Comparison of ENCODE assay signal across 22 mouse cellular contexts in the genomic region with DNA sequence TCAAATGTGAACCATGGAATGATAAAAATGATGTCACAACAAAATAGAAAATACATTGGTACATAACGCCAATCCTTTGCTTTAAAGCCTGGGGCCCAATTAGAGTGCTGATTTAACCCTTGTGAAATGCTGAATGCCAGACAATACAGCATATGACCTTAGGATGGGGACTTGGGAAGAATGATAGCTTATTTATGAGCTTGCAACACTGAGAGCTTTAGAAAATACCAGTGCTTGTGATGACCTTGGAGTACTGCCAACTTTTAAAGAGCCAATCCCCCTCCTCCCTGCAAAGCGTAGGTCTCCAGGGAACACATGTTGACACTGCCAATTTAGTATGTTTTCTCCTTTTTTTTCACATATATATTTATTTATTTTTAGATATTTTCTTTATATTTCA. TPM values are rescaled to one million over a fixed set of nuclear protein-coding genes. Genes with fewer than 3 reads are reported as not detected.
DNase-seq lines count a peak whose midpoint lies in the region; ATAC-seq and TF ChIP-seq lines count a peak whose summit lies in the region.
"Had no signal": no experiment of that assay in that cellular context is flagged by ENCODE, and none has a peak within 500 bp of the region (broad histone marks: within the 10 kb centered on the region; RNA-seq: fewer than 3 reads in every experiment).

No protein-coding gene starts in this region.

- no peaks in the 10 kb centered on the region for H3K9me3 ChIP-seq in forebrain, embryonic 14.5 days (replicated peaks; ENCODE audit: control insufficient read depth, low read length)
- H3K9me3 ChIP-seq in forebrain, embryonic 13.5 days (replicated peaks), result no peaks in the 10 kb centered on the region
- no peaks in the 10 kb centered on the region for H3K9me3 ChIP-seq in lung, embryonic 15.5 days
- no peaks in the 10 kb centered on the region for H3K9me3 ChIP-seq in stomach, embryonic 15.5 days
- no peaks in the 10 kb centered on the region for H3K9me3 ChIP-seq in stomach, postnatal 0 days (ENCODE audit: control insufficient read depth, low read length)
- H3K9me3 ChIP-seq: embryonic facial prominence, embryonic 13.5 days; hindbrain, embryonic 10.5 days; megakaryocyte, embryonic 14.5 days had no signal

- no peak overlapping the region for H3K27ac ChIP-seq in forebrain, embryonic 14.5 days (ENCODE audit: low read depth, low read length)
- H3K27ac ChIP-seq in forebrain, embryonic 13.5 days, result no peak overlapping the region
- no peak overlapping the region for H3K27ac ChIP-seq in lung, embryonic 15.5 days
- no peak overlapping the region for H3K27ac ChIP-seq in stomach, embryonic 15.5 days
- H3K27ac ChIP-seq in stomach, postnatal 0 days (replicated peaks), result no peak overlapping the region
- H3K27ac ChIP-seq: embryonic facial prominence, embryonic 13.5 days; hindbrain, embryonic 10.5 days; hindbrain, postnatal 0 days; layer of hippocampus, adult 2 months had no signal

- no peaks in the 10 kb centered on the region for H3K4me1 ChIP-seq in forebrain, embryonic 14.5 days (ENCODE audit: control insufficient read depth, insufficient read depth, low read length)
- no peaks in the 10 kb centered on the region for H3K4me1 ChIP-seq in forebrain, embryonic 13.5 days
- no peaks in the 10 kb centered on the region for H3K4me1 ChIP-seq in lung, embryonic 15.5 days
- no peaks in the 10 kb centered on the region for H3K4me1 ChIP-seq in stomach, embryonic 15.5 days
- no peaks in the 10 kb centered on the region for H3K4me1 ChIP-seq in stomach, postnatal 0 days (replicated peaks; ENCODE audit: control insufficient read depth, insufficient read depth)
- H3K4me1 ChIP-seq: embryonic facial prominence, embryonic 13.5 days; hindbrain, embryonic 10.5 days had no signal

- ATAC-seq in forebrain, embryonic 14.5 days, result no peak
- no peak for ATAC-seq in forebrain, embryonic 13.5 days
- peak; percentile 35; the same call in 1 of the 2 replicates for ATAC-seq in lung, embryonic 15.5 days (ENCODE audit: borderline replicate concordance, extremely low read depth, low FRiP score, low TSS enrichment)
- peak; percentile 27; the same call in 1 of the 2 replicates for ATAC-seq in stomach, embryonic 15.5 days (ENCODE audit: insufficient read depth, low FRiP score, low read depth)
- ATAC-seq in stomach, postnatal 0 days (ENCODE audit: low FRiP score, low TSS enrichment), result no peak
- ATAC-seq: hindbrain, postnatal 0 days; intestine, postnatal 0 days; midbrain, embryonic 16.5 days had no signal

- H3K4me3 ChIP-seq in forebrain, embryonic 14.5 days (ENCODE audit: low read depth, low read length), result no peak overlapping the region
- H3K4me3 ChIP-seq in forebrain, embryonic 13.5 days, result no peak overlapping the region
- H3K4me3 ChIP-seq in lung, embryonic 15.5 days, result no peak overlapping the region
- no peak overlapping the region for H3K4me3 ChIP-seq in stomach, embryonic 15.5 days (replicated peaks)
- no peak overlapping the region for H3K4me3 ChIP-seq in stomach, postnatal 0 days (ENCODE audit: low read depth, low read length)
- H3K4me3 ChIP-seq: embryonic facial prominence, embryonic 13.5 days; hindbrain, embryonic 10.5 days; layer of hippocampus, adult 2 months; megakaryocyte, embryonic 14.5 days had no signal

- TF ChIP-seq CTCF in stomach, postnatal 0 days (IDR thresholded peaks at IDR 0.05; ENCODE audit: low read depth), result no peak

- DNase-seq in forebrain, embryonic 14.5 days (ENCODE audit: low spot score), result peak; percentile 42
- no peak for DNase-seq in lung, adult 18-20 months
- DNase-seq in stomach, postnatal 0 days (ENCODE audit: low spot score), result no peak
- DNase-seq in gonadal fat pad, adult 2 months (ENCODE audit: low read depth), result peak; percentile 85
- no peak for DNase-seq in layer of hippocampus, adult 9-11 months
- DNase-seq: cerebellum, adult 11-12 months; cerebellum, postnatal 14 days; gastrocnemius, postnatal 10 days; left cerebral cortex, postnatal 4 days; liver; thymus, postnatal 25 days had no signal

- no peaks in the 10 kb centered on the region for H3K27me3 ChIP-seq in forebrain, embryonic 14.5 days (replicated peaks; ENCODE audit: control insufficient read depth, insufficient read depth, low read length)
- H3K27me3 ChIP-seq in forebrain, embryonic 13.5 days, result no peaks in the 10 kb centered on the region
- no peaks in the 10 kb centered on the region for H3K27me3 ChIP-seq in lung, embryonic 15.5 days
- H3K27me3 ChIP-seq in stomach, embryonic 15.5 days (replicated peaks), result no peaks in the 10 kb centered on the region
- no peaks in the 10 kb centered on the region for H3K27me3 ChIP-seq in stomach, postnatal 0 days (ENCODE audit: control insufficient read depth, insufficient read depth, low read length)
- H3K27me3 ChIP-seq: CH12.LX; embryonic facial prominence, embryonic 13.5 days; megakaryocyte, embryonic 14.5 days had no signal

- TF ChIP-seq EP300 in stomach, postnatal 0 days (optimal IDR thresholded peaks at IDR 0.05), result no peak

- no peak overlapping the region for H3K9ac ChIP-seq in forebrain, embryonic 14.5 days (ENCODE audit: low read length)
- no peak overlapping the region for H3K9ac ChIP-seq in forebrain, embryonic 13.5 days
- no peak overlapping the region for H3K9ac ChIP-seq in lung, embryonic 15.5 days
- H3K9ac ChIP-seq in stomach, embryonic 15.5 days, result no peak overlapping the region
- no peak overlapping the region for H3K9ac ChIP-seq in stomach, postnatal 0 days (ENCODE audit: low read length)
- H3K9ac ChIP-seq: embryonic facial prominence, embryonic 13.5 days had no signal

- 76% methylated on average over 2 of the region's 2 CpGs for WGBS in forebrain, embryonic 14.5 days
- WGBS in forebrain, embryonic 13.5 days, result 73% methylated on average over 2 of the region's 2 CpGs
- 52% methylated on average over 2 of the region's 2 CpGs for WGBS in lung, embryonic 15.5 days
- 67% methylated on average over 2 of the region's 2 CpGs for WGBS in stomach, embryonic 15.5 days
- WGBS in stomach, postnatal 0 days, result 70% methylated on average over 2 of the region's 2 CpGs

- peaks cover 87% of the 10 kb centered on the region for H3K36me3 ChIP-seq in forebrain, embryonic 14.5 days (ENCODE audit: control insufficient read depth, insufficient read depth, low read length)
- peaks cover 91% of the 10 kb centered on the region for H3K36me3 ChIP-seq in forebrain, embryonic 13.5 days (ENCODE audit: poor library complexity, severe bottlenecking)
- peaks cover 59% of the 10 kb centered on the region for H3K36me3 ChIP-seq in lung, embryonic 15.5 days
- peaks cover 12% of the 10 kb centered on the region; the same call in 1 of the 2 replicates for H3K36me3 ChIP-seq in stomach, embryonic 15.5 days
- peaks cover 27% of the 10 kb centered on the region for H3K36me3 ChIP-seq in stomach, postnatal 0 days (ENCODE audit: control insufficient read depth, insufficient read depth, low read length)

- H3K4me2 ChIP-seq in forebrain, embryonic 14.5 days (ENCODE audit: low read length), result no peak overlapping the region
- H3K4me2 ChIP-seq in forebrain, embryonic 13.5 days, result no peak overlapping the region
- no peak overlapping the region for H3K4me2 ChIP-seq in lung, embryonic 15.5 days
- H3K4me2 ChIP-seq in stomach, embryonic 15.5 days, result no peak overlapping the region
- no peak overlapping the region for H3K4me2 ChIP-seq in stomach, postnatal 0 days (replicated peaks; ENCODE audit: low read depth)
- H3K4me2 ChIP-seq: embryonic facial prominence, embryonic 13.5 days had no signal

RNA-seq across cellular contexts. Expression of gene Tbce, which starts 36.7 kb away (rescaled TPM):
- 97.3 and 107 TPM in 2 replicates for polyA plus RNA-seq in forebrain, embryonic 14.5 days (2014; fragmentation: Nextera tagmentation; extraction: Ambion mirVana)
- polyA plus RNA-seq in forebrain, embryonic 13.5 days (2015; fragmentation: Nextera tagmentation; extraction: Ambion mirVana), result 81.0 and 88.2 TPM in 2 replicates
- 52.4 and 59.7 TPM in 2 replicates for polyA plus RNA-seq in lung, embryonic 15.5 days (2015; fragmentation: Nextera tagmentation; extraction: Ambion mirVana)
- 52.2 and 57.9 TPM in 2 replicates for polyA plus RNA-seq in stomach, embryonic 15.5 days (2015; fragmentation: Nextera tagmentation; extraction: Ambion mirVana)
- polyA plus RNA-seq in stomach, postnatal 0 days (2015; fragmentation: Nextera tagmentation; extraction: Ambion mirVana), result 29.8 and 31.8 TPM in 2 replicates
- 20.3 and 25.3 TPM in 2 replicates for polyA plus RNA-seq in gonadal fat pad, adult 2 months (2012; rRNA removed)

RNA-seq across cellular contexts. Expression of gene B3galnt2, which starts 48.4 kb away (rescaled TPM):
- polyA plus RNA-seq in forebrain, embryonic 14.5 days (2014; fragmentation: Nextera tagmentation; extraction: Ambion mirVana), result 16.4 and 20.2 TPM in 2 replicates
- 25.3 and 32.6 TPM in 2 replicates for polyA plus RNA-seq in forebrain, embryonic 13.5 days (2015; fragmentation: Nextera tagmentation; extraction: Ambion mirVana)
- 38.3 and 38.9 TPM in 2 replicates for polyA plus RNA-seq in lung, embryonic 15.5 days (2015; fragmentation: Nextera tagmentation; extraction: Ambion mirVana)
- polyA plus RNA-seq in stomach, embryonic 15.5 days (2015; fragmentation: Nextera tagmentation; extraction: Ambion mirVana), result 42.0 and 42.9 TPM in 2 replicates
- polyA plus RNA-seq in stomach, postnatal 0 days (2015; fragmentation: Nextera tagmentation; extraction: Ambion mirVana), result 17.4 and 18.0 TPM in 2 replicates
- polyA plus RNA-seq in gonadal fat pad, adult 2 months (2012; rRNA removed), result 20.2 and 34.6 TPM in 2 replicates

Comparison
In these comparisons a context has a peak if more than half of its experiments do, and no peak if none do; other contexts are left out.
1. ATAC-seq: peak in lung, embryonic 15.5 days (single experiment) and stomach, embryonic 15.5 days (single experiment); none in forebrain, embryonic 14.5 days (single experiment), forebrain, embryonic 13.5 days (single experiment) and stomach, postnatal 0 days (single experiment).
2. DNase-seq: peak in forebrain, embryonic 14.5 days (single experiment) and gonadal fat pad, adult 2 months (single experiment); none in lung, adult 18-20 months (0 of 2), stomach, postnatal 0 days (single experiment) and layer of hippocampus, adult 9-11 months (single experiment).